Comparison of ENCODE assay signal across 7 mouse cellular contexts in genomic region chr4:95346722-95347197, GRCm38 (mm10).
DNase-seq lines count a peak whose midpoint lies in the region; ATAC-seq lines count a peak whose summit lies in the region.

No protein-coding gene starts in this region.

- H3K27ac ChIP-seq in hindbrain, embryonic 16.5 days (ENCODE audit: low read depth, low read length): no peak overlapping the region
- H3K27ac ChIP-seq in neural tube, embryonic 13.5 days (replicated peaks): peak overlapping the region; percentile 25

- H3K4me3 ChIP-seq in hindbrain, embryonic 16.5 days (ENCODE audit: low read length): no peak overlapping the region
- no peak overlapping the region for H3K4me3 ChIP-seq in neural tube, embryonic 13.5 days

- WGBS in hindbrain, embryonic 16.5 days: 41% methylated on average over 3 of the region's 3 CpGs
- 16% methylated on average over 3 of the region's 3 CpGs for WGBS in neural tube, embryonic 13.5 days

- peak; percentile 91 for ATAC-seq in hindbrain, embryonic 16.5 days
- ATAC-seq in neural tube, embryonic 13.5 days (ENCODE audit: low read depth): peak; percentile 91

- no peak overlapping the region for H3K4me2 ChIP-seq in hindbrain, embryonic 16.5 days (ENCODE audit: low read length)
- H3K4me2 ChIP-seq in neural tube, embryonic 13.5 days: no peak overlapping the region

- no peaks in the 10 kb centered on the region for H3K36me3 ChIP-seq in hindbrain, embryonic 16.5 days (ENCODE audit: control insufficient read depth, insufficient read depth, low read length)
- no peaks in the 10 kb centered on the region for H3K36me3 ChIP-seq in neural tube, embryonic 13.5 days

- no peak overlapping the region for H3K9ac ChIP-seq in hindbrain, embryonic 16.5 days (ENCODE audit: low read depth, low read length)
- no peak overlapping the region for H3K9ac ChIP-seq in neural tube, embryonic 13.5 days

- H3K27me3 ChIP-seq in hindbrain, embryonic 16.5 days (replicated peaks; ENCODE audit: control insufficient read depth, insufficient read depth, low read length): no peaks in the 10 kb centered on the region
- H3K27me3 ChIP-seq in neural tube, embryonic 13.5 days: no peaks in the 10 kb centered on the region

- no peaks in the 10 kb centered on the region; the same call in 1 of the 2 replicates for H3K4me1 ChIP-seq in hindbrain, embryonic 16.5 days (ENCODE audit: control insufficient read depth, insufficient read depth, low read depth, low read length)
- peaks cover 17% of the 10 kb centered on the region; the same call in 1 of the 2 replicates for H3K4me1 ChIP-seq in neural tube, embryonic 13.5 days (replicated peaks)

- H3K9me3 ChIP-seq in hindbrain, embryonic 16.5 days (ENCODE audit: control insufficient read depth, low read length): no peaks in the 10 kb centered on the region
- no peaks in the 10 kb centered on the region for H3K9me3 ChIP-seq in neural tube, embryonic 13.5 days

- DNase-seq in right cerebral cortex, adult 2 months (ENCODE audit: low spot score in 2 of 2): peak; percentile 7 to 15
- DNase-seq in right cerebral cortex, postnatal 14 days: no peak
- DNase-seq in layer of hippocampus, postnatal 14 days (ENCODE audit: low spot score in 2 of 2): peak; percentile 60 to 78
- no peak for DNase-seq in ovary, postnatal 36 days (ENCODE audit: low spot score)
- DNase-seq in adrenal gland, adult (ENCODE audit: inconsistent age in 2 of 2, low spot score in 1 of 2): no peak

Comparison
In these comparisons a context has a peak if more than half of its experiments do, and no peak if none do; other contexts are left out.
1. DNase-seq: peak in right cerebral cortex, adult 2 months (2 of 2) and layer of hippocampus, postnatal 14 days (2 of 2); none in right cerebral cortex, postnatal 14 days (single experiment), ovary, postnatal 36 days (single experiment) and adrenal gland, adult (0 of 2).